Mouse (Mus musculus) brain, embryonic 14.5 days (tissue): ENCODE data around the gene Gm42742.

Experiments used
- CTCF ChIP-seq: fragments of 200-500 bp; IDR thresholded peaks from 2 replicates; pipeline ENCODE4 v1.5.1; 2012; ENCODE audit warnings: inconsistent platforms, mild to moderate bottlenecking, moderate library complexity, borderline replicate concordance; ENCODE audit not compliant: insufficient read depth, insufficient read length; ENCODE audit errors: extremely low read depth
- POLR2A ChIP-seq: fragments of 200-500 bp; IDR thresholded peaks from 2 replicates; pipeline ENCODE4 v1.6.1; 2012; ENCODE audit warnings: mild to moderate bottlenecking, inconsistent platforms, borderline replicate concordance; ENCODE audit not compliant: poor library complexity, insufficient read depth, insufficient read length, severe bottlenecking; ENCODE audit errors: extremely low read depth

DNA sequence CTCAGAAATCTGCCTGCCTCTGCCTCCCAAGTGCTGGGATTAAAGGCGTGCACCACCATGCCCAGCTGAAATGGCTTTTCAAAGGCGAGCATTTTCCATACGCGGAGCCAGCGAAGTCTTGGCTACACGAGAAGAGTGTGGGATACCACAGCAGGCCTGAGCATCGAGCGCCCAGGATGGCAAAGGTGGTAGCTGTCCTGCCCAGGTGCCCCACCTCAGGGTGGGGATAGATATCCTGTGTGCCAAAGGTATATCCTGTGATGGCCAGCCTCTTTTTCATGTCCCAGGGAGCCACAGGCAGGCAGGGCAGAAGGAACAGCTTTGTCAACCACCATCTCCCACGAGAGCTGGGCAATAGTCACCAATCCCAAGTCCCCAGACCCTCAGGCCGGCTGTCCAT lies 8.1 kb downstream of the Gm42742 start:
- TF ChIP-seq POLR2A (no peak), CTCF (no peak)
